Comparison of ENCODE assay signal across 26 mouse cellular contexts in genomic region chr11:22836269-22836668, GRCm38 (mm10). TPM values are rescaled to one million over a fixed set of nuclear protein-coding genes. Genes with fewer than 3 reads are reported as not detected.
DNase-seq lines count a peak whose midpoint lies in the region; ATAC-seq lines count a peak whose summit lies in the region.
"Had no signal": no experiment of that assay in that cellular context is flagged by ENCODE, and none has a peak within 500 bp of the region (broad histone marks: within the 10 kb centered on the region; RNA-seq: fewer than 3 reads in every experiment).

No protein-coding gene starts in this region.

- no peaks in the 10 kb centered on the region for H3K9me3 ChIP-seq in limb, embryonic 10.5 days (replicated peaks)
- H3K9me3 ChIP-seq: embryonic facial prominence, embryonic 12.5 days; embryonic facial prominence, embryonic 15.5 days; forebrain, embryonic 12.5 days; forebrain, embryonic 15.5 days; heart, embryonic 12.5 days; heart, embryonic 15.5 days; hindbrain, embryonic 10.5 days; hindbrain, embryonic 13.5 days had no signal

- WGBS in limb, embryonic 10.5 days, result 95% methylated on average over 10 of the region's 10 CpGs

- DNase-seq in CD4-positive helper T cell, adult 2 months (ENCODE audit: low read depth, low spot score), result peak; percentile 60
- DNase-seq in CD4-positive, CD25-positive, alpha-beta regulatory T cell, adult 2 months (ENCODE audit: low read depth, low spot score), result peak; percentile 70
- no peak for DNase-seq in limb, embryonic 10.5 days (ENCODE audit: low spot score)
- no peak for DNase-seq in layer of hippocampus, adult 9-10 months (ENCODE audit: low spot score)
- DNase-seq: adrenal gland, postnatal 25 days; cerebellum, adult 11-12 months; cerebellum, adult 8-10 months; cerebellum, postnatal 10 days; cerebellum, postnatal 36 days; gastrocnemius, postnatal 25 days; heart, adult 18-20 months; heart, postnatal 10 days; heart, postnatal 36 days had no signal

- peak; percentile 74 for ATAC-seq in activated CD4-positive, CD25-positive, alpha-beta regulatory T cell, adult 4 months
- ATAC-seq in megakaryocyte, adult 5-6 weeks (ENCODE audit: poor library complexity, severe bottlenecking), result peak; percentile 14; the same call in 1 of the 2 replicates
- ATAC-seq: forebrain, embryonic 15.5 days; hindbrain, embryonic 16.5 days; intestine, postnatal 0 days had no signal

- no peaks in the 10 kb centered on the region for H3K27me3 ChIP-seq in limb, embryonic 10.5 days (ENCODE audit: low read depth, poor library complexity, severe bottlenecking)
- H3K27me3 ChIP-seq: embryonic facial prominence, embryonic 12.5 days; embryonic facial prominence, embryonic 15.5 days; forebrain, embryonic 12.5 days; forebrain, embryonic 15.5 days; heart, embryonic 12.5 days; heart, embryonic 15.5 days; hindbrain, embryonic 13.5 days had no signal

- no peak overlapping the region for H3K27ac ChIP-seq in limb, embryonic 10.5 days
- H3K27ac ChIP-seq: embryonic facial prominence, embryonic 12.5 days; embryonic facial prominence, embryonic 15.5 days; forebrain, embryonic 12.5 days; forebrain, embryonic 15.5 days; heart, embryonic 15.5 days; hindbrain, embryonic 10.5 days; hindbrain, embryonic 13.5 days had no signal

- H3K4me3 ChIP-seq in limb, embryonic 10.5 days, result no peak overlapping the region
- H3K4me3 ChIP-seq: embryonic facial prominence, embryonic 12.5 days; embryonic facial prominence, embryonic 15.5 days; erythroblast, embryonic 14.5 days; forebrain, embryonic 12.5 days; forebrain, embryonic 15.5 days; heart, embryonic 12.5 days; heart, embryonic 15.5 days; hindbrain, embryonic 10.5 days; hindbrain, embryonic 13.5 days had no signal

- no peaks in the 10 kb centered on the region for H3K36me3 ChIP-seq in limb, embryonic 10.5 days
- H3K36me3 ChIP-seq: embryonic facial prominence, embryonic 12.5 days; embryonic facial prominence, embryonic 15.5 days; forebrain, embryonic 12.5 days; forebrain, embryonic 15.5 days; heart, embryonic 15.5 days; hindbrain, embryonic 10.5 days; hindbrain, embryonic 13.5 days had no signal

- H3K4me1 ChIP-seq in limb, embryonic 10.5 days, result no peaks in the 10 kb centered on the region
- H3K4me1 ChIP-seq: embryonic facial prominence, embryonic 12.5 days; embryonic facial prominence, embryonic 15.5 days; forebrain, embryonic 12.5 days; forebrain, embryonic 15.5 days; heart, embryonic 15.5 days; hindbrain, embryonic 10.5 days; hindbrain, embryonic 13.5 days had no signal

RNA-seq across cellular contexts. Expression of gene B3gnt2, which starts 24.5 kb away (rescaled TPM):
- 1 to 10 TPM; 4.7 to 9.8 TPM for polyA plus RNA-seq in activated CD4-positive, CD25-positive, alpha-beta regulatory T cell, adult 4 months (2017; shearing (Covaris generic))
- 8.3 and 13.0 TPM in 2 replicates for total RNA-seq in megakaryocyte, adult 5-6 weeks (2015)
- 20.8 and 28.9 TPM in 2 replicates for total RNA-seq in megakaryocyte, adult 5-6 weeks (2017)
- 1.9 and 3.4 TPM in 2 replicates for polyA plus RNA-seq in limb, embryonic 10.5 days (2016; fragmentation: Nextera tagmentation; extraction: Ambion mirVana)

Comparison
In these comparisons a context has a peak if more than half of its experiments do, and no peak if none do; other contexts are left out.
1. DNase-seq: peak in CD4-positive helper T cell, adult 2 months (single experiment) and CD4-positive, CD25-positive, alpha-beta regulatory T cell, adult 2 months (single experiment); none in limb, embryonic 10.5 days (single experiment) and layer of hippocampus, adult 9-10 months (single experiment).